Mouse (Mus musculus): ENCODE data around the gene Ninj1.

The Ninj1 gene

GRCm38 (mm10) chr13:49171729-49172128 lies 15.6 kb upstream of the Ninj1 start:
- no peak for DNase-seq (ENCODE audit: low read depth, low spot score)

GRCm38 (mm10) chr13:49172335-49172734 lies 14.9 kb upstream of the Ninj1 start:
- DNase-seq (ENCODE audit: low read depth, low spot score): no peak

- DNase-seq (ENCODE audit: low read depth, low spot score): peak; percentile 68
These were observed 14.2 kb upstream of the Ninj1 start for GRCm38 (mm10) chr13:49172971-49173596.

DNA sequence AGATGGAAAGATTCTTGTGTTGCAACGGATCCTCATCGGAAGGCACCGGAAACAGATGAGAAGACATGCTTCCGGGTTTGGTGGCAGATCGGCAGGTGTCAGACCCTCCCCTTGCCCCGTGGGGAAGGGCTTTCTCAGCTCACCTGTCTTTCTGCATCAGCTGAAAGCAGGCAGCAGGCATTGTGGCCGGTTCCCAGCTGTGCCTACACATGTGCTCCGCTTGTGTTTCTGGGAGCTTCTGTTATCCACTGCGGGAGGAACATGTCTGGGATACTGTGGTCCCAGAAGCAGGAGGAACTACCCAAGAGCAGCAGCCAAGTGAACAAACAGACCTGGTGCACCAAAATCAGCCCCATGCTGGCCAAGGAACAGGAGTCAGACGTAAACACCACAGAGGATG lies 11.8 kb upstream of the Ninj1 start:
- DNase-seq (ENCODE audit: low read depth, low spot score): no peak

DNA sequence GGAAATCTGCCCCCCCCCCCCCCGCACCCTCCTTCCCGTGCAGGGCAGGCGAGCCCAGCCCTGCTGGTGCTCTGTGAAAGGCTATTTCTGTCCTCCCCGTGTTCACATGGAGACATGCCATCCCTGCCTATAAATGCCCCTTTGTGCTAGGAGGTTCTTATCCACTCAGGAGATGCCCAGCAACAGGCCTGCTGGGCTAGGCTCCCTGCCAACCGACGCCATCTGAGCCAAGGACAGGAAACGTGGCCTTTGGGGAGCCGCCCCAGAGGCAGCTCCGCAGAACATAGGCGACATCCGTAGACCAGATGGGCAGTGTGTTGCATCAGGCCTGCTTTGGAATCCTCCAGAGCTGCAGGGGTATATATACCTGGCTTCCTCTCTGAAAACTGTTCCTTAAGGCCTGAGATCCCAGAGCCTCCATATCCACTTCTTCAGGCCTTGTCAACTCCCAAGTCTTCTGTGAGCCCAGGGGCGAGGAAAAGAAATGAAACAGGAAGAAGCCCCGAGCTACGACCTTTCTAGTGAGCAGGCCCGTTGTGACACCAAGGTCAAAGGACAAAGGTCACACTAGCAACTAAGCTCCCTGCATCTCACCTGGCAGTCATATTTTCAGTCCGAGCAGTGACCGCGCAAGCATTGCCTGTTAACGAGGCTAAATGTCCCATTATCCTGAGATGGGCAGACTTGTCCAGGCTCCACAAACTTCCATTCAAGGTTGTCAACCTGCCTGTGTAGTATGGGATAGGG lies 8.3 kb upstream of the Ninj1 start:
- no peak for DNase-seq (ENCODE audit: low read depth, low spot score)

DNA sequence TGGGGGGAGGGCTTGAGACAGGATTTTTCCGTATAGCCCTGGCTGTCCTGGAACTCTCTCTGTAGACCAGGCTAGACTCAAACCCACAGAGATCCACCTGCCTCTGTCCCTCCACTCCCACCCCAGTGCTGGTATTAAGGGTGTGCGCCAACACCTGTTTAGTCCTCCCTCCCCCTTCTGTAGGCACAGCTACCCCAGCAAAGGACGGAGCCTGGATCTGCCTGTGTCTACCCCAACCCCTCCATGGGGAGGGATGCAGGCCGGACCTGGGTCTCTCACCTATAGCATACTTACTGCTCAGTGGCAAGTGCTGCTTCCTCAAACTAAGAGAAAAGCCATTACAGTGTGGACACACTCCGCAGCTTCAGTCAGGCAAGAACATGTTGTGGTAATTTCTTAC lies 7.0 kb upstream of the Ninj1 start:
- no peak for DNase-seq (ENCODE audit: low read depth, low spot score)

GRCm38 (mm10) chr13:49180691-49181090 lies 6.6 kb upstream of the Ninj1 start:
- DNase-seq (ENCODE audit: low read depth, low spot score): no peak

GRCm38 (mm10) chr13:49181411-49181984 lies 5.8 kb upstream of the Ninj1 start:
- DNase-seq (ENCODE audit: low read depth, low spot score): no peak

DNA sequence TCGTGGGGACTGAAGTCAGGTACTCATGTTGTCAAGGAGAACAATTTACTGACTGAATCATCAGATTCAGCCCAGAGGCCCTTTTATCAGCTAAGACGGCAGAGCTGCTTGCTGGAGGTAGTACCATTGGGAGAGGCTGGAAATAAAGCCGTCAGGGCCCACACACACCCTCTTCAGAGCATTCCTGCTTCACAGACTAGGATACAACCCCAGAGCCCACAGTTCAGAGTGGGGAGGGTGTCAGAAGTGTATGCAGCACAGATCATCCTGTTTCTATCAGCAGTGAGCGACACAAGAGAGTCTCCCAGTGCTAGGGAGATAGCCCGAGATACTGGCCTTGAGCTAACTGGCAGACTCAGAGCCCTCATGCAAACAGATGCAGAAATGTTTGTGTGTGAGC lies 4.1 kb upstream of the Ninj1 start:
- DNase-seq (ENCODE audit: low read depth, low spot score): no peak

DNA sequence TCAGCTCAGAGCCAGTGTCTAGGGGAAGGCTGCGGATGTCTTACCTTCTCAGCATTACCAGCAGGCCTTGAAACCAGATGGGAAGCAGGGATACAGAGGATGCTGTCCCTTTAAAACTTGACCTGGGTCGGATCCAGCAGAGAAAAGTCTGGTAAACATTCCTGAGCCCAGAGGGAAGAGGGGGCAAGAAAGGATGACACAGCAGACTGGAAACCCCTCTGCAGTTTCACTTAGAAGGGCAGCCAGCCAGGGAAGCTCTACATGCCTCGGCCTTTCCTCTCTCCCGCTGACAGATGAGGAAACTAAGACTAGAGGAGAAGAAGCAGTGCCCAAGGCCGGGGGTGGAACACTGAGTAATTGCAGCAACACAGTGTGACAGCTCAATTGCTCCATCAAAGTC lies 3.6 kb upstream of the Ninj1 start:
- DNase-seq (ENCODE audit: low read depth, low spot score): no peak

DNA sequence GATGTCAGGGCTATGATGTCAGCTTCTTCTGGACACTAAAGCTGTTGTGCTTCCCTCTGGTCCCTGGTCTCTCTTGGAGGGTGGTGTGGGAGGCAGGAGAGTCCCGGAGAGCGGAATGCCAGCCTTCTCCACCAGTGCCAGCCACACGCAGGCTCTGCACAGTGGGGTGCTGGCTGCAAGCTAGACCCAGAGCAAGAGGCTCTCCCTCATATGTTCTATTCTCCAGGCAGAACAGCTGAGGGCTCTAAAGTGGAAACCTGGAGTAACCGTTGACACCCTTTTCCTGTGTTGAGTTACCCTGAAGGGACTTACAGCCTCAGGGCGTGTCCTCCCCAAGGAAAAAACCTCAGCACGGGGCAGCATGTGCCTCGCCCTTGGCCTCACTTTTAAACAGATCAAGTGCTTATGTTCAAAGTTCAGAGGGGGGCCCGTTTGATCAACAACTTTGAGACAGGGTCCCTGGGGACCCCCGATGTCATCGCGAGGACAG lies 442 bp upstream of the Ninj1 start:
- DNase-seq (ENCODE audit: low read depth, low spot score): no peak

DNA sequence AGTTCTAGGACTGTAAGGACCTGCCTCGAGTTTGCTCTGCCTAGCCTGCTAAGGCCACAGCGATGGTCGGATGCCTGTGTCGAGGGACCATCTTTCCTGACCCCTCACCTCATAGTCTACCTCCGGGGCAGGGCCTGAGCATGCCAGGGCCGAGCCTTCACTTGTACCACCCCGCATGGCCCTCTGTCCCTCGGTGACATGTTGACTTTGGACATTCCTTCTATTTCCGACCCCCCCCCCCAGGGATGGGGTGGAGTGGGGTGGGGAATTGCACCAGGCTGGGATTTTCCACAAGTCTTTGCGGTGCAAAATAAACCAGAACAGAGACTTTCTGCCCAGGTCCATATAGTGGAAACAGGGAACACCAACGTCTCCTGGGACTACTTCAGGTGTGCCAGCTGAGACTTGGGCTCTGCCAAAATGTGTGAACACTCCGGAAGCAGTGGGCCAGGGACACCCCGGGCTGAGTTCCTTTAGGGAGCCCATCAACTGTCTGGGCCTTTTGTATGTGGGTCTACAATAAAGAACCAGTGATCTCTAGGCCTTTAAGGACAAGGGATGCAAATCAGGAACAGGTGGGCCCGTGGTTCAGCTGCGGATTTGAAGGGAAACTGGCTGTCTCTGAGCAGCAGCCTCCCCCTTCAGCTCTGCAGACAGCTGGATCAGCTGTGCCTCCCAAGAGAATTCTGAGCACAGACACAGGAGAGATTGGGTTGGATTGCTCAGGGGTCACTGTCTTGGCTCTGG lies 1.1 kb downstream of the Ninj1 start:
- DNase-seq (ENCODE audit: low read depth, low spot score): no peak

DNA sequence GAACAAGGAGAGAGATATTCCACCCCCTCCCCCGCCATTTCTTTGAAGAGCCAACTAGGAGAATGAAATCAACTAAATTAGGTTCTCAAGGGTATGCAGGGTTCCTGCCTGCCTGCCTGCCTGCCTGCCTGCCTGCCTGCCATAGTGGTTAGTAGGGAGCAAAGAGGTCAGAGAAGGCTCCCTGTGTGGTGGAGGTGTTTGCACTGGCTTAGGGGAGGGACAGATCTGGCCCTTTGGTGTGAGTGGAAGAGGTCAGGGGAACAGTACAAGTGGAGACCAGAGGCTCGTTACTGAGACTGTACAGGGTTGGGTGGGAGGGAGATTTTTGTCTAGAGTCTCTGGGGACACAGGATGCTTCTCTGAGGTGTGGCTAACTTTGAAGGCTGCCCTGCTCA lies 1.7 kb downstream of the Ninj1 start:
- no peak for DNase-seq (ENCODE audit: low read depth, low spot score)

- no peak for DNase-seq (ENCODE audit: low read depth, low spot score)
These were observed 2.9 kb downstream of the Ninj1 start for GRCm38 (mm10) chr13:49189970-49190870.

DNA sequence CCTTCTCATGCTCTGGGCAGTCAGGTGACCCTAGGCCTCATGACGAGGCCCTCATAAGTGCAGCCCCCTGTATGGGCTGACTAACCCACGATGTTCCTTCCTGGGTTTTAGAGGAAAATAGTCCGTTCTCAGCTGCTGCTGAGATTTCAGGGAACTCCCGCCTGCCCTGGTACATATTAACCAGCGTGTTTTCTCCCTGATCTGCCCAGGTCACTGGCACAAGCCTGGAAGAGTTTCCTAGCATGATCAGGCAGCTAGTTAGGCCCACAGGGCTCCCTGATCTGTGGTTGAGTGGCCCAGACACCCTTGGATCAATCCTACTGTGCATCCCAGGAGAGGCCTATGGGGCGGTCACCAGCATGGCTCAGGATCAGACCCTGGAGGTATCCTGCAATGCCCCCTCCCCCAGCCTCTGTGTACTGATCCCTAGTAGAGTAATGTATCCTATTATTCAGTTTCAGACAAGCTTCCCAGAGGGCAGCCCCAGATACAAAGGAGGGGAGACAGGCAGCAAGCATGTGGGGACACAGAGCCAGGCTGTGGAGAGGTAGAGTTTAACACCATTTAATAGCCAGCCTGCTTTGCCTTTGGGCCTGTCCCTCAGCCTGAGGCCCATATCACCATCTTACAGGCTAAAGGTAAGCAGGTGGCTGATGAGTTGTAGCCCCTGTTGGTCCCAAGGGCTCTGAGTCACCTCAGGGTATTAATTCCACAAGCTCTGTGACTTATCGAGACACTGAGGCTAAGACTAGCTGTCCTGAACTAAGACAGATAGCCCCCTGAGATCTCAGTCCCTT lies 3.8 kb downstream of the Ninj1 start:
- DNase-seq (ENCODE audit: low read depth, low spot score): no peak

- no peak for DNase-seq (ENCODE audit: low read depth, low spot score)
These were observed 4.4 kb downstream of the Ninj1 start for GRCm38 (mm10) chr13:49191673-49192035.

DNA sequence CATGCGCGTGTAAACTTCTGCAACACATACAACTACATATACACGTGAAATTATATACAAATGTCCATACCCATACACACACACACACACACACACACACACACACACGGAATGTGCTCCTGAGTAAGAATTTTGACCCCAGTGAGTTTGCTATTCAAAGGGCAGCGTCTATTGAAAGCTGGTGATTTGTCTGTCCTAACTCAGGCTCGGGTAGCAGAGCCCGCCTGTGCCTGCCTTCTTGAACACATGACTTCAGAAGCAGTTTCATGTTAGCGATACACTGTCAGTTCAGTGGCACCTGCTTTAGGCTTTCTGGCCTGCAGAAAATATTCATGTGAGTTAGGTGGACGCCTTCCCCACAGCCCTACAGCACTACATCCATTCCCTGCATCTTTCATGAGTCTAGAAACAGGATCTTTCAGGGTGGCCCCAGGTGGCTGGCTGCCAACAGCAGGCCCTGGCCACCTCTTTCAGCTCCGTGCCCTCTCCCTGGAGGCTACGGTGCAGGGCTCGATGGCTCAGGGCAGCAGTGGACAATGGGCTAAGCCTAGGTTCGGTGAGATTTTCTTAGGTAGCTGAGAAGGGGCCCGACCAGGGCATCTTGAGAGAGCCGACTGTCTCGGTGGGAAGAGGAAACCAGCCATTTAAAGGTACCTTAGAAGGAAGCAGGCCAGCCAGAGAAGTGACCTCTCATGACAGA lies 5.0 kb downstream of the Ninj1 start:
- DNase-seq (ENCODE audit: low read depth, low spot score): no peak

- DNase-seq (ENCODE audit: low read depth, low spot score): no peak
These were observed 6.4 kb downstream of the Ninj1 start for GRCm38 (mm10) chr13:49193650-49194049.

DNA sequence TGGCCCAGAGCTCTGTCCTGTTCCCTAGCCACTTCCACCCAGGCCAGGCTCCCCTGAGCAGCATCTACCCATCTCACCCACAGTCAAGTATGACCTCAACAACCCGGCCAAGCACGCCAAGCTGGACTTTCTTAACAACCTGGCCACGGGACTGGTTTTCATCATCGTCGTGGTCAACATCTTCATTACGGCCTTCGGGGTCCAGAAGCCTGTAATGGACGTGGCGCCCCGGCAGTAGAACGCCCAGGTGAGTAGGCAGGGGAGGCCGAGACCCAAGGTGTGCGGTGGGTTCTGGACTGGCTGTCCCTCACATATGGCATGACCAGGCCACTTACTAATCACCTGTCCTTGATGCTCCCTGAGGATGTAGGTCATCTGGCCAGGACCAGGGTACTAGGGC lies 7.5 kb downstream of the Ninj1 start:
- DNase-seq (ENCODE audit: low read depth, low spot score): no peak

DNA sequence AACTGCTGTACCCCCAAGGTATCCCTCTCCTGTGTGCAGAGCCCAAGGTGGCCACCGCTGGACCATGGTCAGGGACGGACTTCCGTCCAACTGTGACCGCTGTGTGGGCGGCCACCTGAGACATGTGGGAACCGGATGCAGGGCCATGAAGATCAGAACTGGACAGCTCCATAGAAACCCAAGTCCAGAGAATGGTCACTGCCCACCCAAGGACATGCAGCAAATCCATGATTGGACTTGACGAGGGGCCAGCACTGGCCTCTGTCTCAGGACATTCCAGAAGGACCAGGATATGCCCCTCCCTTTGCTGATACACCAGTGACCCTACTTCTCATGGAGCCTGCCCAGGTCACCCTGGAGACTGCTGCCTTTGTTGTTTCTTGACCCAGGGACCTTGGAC lies 8.4 kb downstream of the Ninj1 start:
- DNase-seq (ENCODE audit: low read depth, low spot score): no peak

Measured in CD4-positive helper T cell, adult 2 months (primary cell).